Comparison of ENCODE assay signal across 17 mouse cellular contexts in the genomic region with DNA sequence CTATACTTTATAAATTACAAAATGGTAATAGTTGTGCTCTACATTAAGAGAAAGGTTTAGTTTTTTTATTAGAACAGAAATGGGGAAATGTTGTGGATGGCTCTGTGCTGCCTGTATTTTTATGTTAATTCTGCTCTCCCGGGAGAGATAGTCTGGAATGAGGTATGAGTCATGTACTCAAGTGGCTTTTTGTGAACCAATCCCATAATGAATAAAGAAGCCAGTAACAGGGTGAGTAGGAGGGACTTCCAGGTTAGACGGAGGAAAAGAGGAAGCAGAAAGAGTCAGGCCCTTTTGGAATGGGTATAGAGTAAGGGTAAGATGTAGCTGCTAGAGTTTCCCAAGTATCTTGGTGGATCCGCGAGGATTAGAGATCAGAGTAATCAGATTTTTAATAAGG. TPM values are rescaled to one million over a fixed set of nuclear protein-coding genes. Genes with fewer than 3 reads are reported as not detected.
"Had no signal": no experiment of that assay in that cellular context is flagged by ENCODE, and none has a peak within 500 bp of the region (broad histone marks: within the 10 kb centered on the region; RNA-seq: fewer than 3 reads in every experiment).

No protein-coding gene starts in this region.

- H3K4me2 ChIP-seq: limb, embryonic 12.5 days; midbrain, embryonic 12.5 days; neural tube, embryonic 15.5 days had no signal

- H3K9me3 ChIP-seq: limb, embryonic 12.5 days; midbrain, embryonic 12.5 days; neural tube, embryonic 15.5 days had no signal

- H3K27ac ChIP-seq: layer of hippocampus, adult 2 months; limb, embryonic 12.5 days; liver, embryonic 14.5 days; midbrain, embryonic 12.5 days; neural tube, embryonic 15.5 days had no signal

- H3K9ac ChIP-seq: limb, embryonic 12.5 days; liver, embryonic 14.5 days; midbrain, embryonic 12.5 days; neural tube, embryonic 15.5 days had no signal

- H3K4me1 ChIP-seq: limb, embryonic 12.5 days; midbrain, embryonic 12.5 days had no signal

- DNase-seq: kidney, postnatal 10 days; kidney, postnatal 4 days; liver; lung, adult 18-20 months; lung, postnatal 4 days; right cerebral cortex, adult 18-20 months; right cerebral cortex, postnatal 25 days; thymus, postnatal 36 days had no signal

- H3K27me3 ChIP-seq: limb, embryonic 12.5 days; midbrain, embryonic 12.5 days; neural tube, embryonic 15.5 days had no signal

- H3K4me3 ChIP-seq: layer of hippocampus, adult 2 months; limb, embryonic 12.5 days; midbrain, embryonic 12.5 days; neural tube, embryonic 15.5 days had no signal

RNA-seq across cellular contexts. Expression of gene Tbata, which starts 37.7 kb away (rescaled TPM):
- total RNA-seq: megakaryocyte-erythroid progenitor cell, adult 5-6 weeks had no signal
- polyA plus RNA-seq: limb, embryonic 12.5 days; liver, embryonic 14.5 days; midbrain, embryonic 12.5 days; neural tube, embryonic 11.5 days; neural tube, embryonic 15.5 days; small intestine, adult 2 months; stomach, embryonic 16.5 days had no signal
